Mouse (Mus musculus): ENCODE data around the gene Pdlim4. TPM values are rescaled to one million over a fixed set of nuclear protein-coding genes. Genes with fewer than 3 reads are reported as not detected.

Pdlim4 gene
- polyA plus RNA-seq, 1 experiment from 2014 or later: 16.4 TPM

DNA sequence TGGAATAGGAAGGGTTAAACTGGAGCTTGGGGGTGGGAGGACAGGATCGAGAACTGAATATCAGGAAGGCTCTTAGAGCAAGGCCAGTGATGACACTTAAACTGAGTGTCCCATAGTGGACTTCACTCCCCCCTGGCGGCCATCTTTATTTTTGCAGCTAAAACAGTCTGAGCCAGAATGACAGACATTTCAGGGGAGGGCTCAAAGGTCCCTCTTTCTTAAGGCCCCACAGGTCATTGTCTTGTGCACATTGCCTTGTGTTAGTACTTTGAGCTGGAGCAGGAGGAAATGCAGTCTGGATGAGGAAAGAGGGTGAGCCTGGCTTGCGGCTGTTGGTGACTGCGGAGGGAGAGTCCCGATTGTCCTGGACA lies 20.1 kb upstream of the Pdlim4 start:
- H3K4me2 ChIP-seq: no peak overlapping the region
- H3K4me1 ChIP-seq: no peaks in the 10 kb centered on the region
- H3K27me3 ChIP-seq: no peaks in the 10 kb centered on the region
- H3K9me3 ChIP-seq: no peaks in the 10 kb centered on the region
- H3K9ac ChIP-seq: no peak overlapping the region
- no peaks in the 10 kb centered on the region for H3K36me3 ChIP-seq
- 41% methylated on average over 5 of the region's 5 CpGs for WGBS
- H3K4me3 ChIP-seq: no peak overlapping the region
- no peak overlapping the region for H3K27ac ChIP-seq
- ATAC-seq (ENCODE audit: borderline replicate concordance, extremely low read depth, low FRiP score, low TSS enrichment): peak; percentile 27; the same call in 1 of the 2 replicates

DNA sequence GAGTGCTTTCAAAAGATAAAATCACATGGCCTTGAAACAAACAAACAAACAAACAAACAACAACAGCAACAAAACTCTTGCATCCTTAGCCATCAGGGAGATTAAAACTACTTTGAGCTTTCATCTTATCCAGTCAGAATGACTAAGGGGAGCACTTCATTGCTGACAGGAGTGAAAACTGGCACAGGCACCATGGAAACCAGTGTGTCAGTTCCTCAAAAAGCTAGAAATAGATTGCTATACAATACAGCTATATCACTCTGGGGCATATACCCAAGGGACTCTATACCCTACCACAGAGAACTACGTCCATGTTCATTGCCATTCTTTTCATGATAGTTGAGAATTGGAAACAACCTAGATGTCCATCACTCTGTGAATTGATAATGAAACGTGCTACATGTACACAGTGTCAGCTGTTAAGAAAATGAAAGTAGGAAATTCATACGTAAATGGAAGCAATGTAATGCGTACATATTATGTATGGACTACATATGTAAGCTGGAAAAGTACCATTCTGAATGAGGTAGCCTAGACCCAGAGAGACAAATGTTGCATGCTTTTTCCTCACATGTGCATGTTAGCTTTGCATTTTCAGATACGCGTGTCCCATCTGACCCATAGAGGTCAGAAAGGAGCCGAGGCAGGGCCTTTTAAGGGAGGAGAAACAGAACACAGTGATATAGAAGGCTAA lies 19.6 kb upstream of the Pdlim4 start:
- Histone ChIP-seq H3K4me3 (no peak overlapping the region), H3K4me1 (no peaks in the 10 kb centered on the region), H3K4me2 (no peak overlapping the region), H3K36me3 (no peaks in the 10 kb centered on the region), H3K27ac (no peak overlapping the region), H3K27me3 (no peaks in the 10 kb centered on the region), H3K9ac (no peak overlapping the region), H3K9me3 (no peaks in the 10 kb centered on the region)
- ATAC-seq (ENCODE audit: borderline replicate concordance, extremely low read depth, low FRiP score, low TSS enrichment): no peak
- 78% methylated on average over 7 of the region's 7 CpGs for WGBS

DNA sequence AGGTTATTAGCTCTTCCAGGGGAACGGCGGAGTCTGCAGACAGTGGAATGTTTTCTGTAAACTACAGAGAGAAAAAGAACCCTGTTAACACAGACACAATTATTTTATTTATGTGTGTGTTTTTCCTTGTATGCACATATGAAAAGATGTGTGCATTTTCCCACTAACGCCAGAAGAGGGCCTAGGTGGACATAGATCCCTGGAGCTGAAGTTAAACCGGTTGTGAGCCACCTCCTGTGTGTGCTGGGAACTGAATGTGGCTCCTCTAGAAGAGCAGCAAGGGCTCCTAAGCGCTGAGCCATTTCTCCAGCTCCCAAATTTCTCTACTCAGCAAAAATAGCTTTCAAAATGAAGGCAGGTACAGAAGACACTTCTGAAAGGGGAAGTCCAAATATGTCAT lies 17.0 kb upstream of the Pdlim4 start:
- Histone ChIP-seq H3K36me3 (no peaks in the 10 kb centered on the region), H3K27me3 (no peaks in the 10 kb centered on the region), H3K27ac (no peak overlapping the region), H3K4me2 (no peak overlapping the region), H3K9ac (no peak overlapping the region), H3K4me1 (no peaks in the 10 kb centered on the region), H3K9me3 (no peaks in the 10 kb centered on the region), H3K4me3 (no peak overlapping the region)
- no peak for ATAC-seq (ENCODE audit: borderline replicate concordance, extremely low read depth, low FRiP score, low TSS enrichment)
- 59% methylated on average over 5 of the region's 5 CpGs for WGBS

DNA sequence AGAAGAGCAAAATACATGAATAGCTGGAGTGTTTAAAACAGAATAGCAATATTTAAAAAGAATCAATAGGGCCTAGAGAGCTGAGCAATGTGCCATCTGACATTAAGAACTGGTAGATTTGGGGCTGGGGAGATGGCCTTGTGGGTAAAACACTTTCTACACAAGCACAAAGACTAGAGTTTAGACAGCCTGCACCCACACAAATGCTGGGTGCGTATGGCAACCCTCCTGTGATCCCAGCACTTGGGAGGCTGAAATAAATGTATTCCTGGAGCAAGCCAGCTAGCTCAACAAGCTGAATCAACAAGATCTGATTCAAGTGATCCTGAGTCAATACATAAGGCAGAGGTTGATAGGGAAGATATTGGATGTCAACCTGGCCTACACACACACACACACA lies 16.2 kb upstream of the Pdlim4 start:
- Histone ChIP-seq H3K27me3 (no peaks in the 10 kb centered on the region), H3K27ac (no peak overlapping the region), H3K9ac (no peak overlapping the region), H3K4me3 (no peak overlapping the region), H3K4me2 (no peak overlapping the region), H3K4me1 (no peaks in the 10 kb centered on the region), H3K36me3 (no peaks in the 10 kb centered on the region), H3K9me3 (no peaks in the 10 kb centered on the region)
- ATAC-seq (ENCODE audit: borderline replicate concordance, extremely low read depth, low FRiP score, low TSS enrichment): no peak
- WGBS: 79% methylated on average over 1 of the region's 1 CpGs

DNA sequence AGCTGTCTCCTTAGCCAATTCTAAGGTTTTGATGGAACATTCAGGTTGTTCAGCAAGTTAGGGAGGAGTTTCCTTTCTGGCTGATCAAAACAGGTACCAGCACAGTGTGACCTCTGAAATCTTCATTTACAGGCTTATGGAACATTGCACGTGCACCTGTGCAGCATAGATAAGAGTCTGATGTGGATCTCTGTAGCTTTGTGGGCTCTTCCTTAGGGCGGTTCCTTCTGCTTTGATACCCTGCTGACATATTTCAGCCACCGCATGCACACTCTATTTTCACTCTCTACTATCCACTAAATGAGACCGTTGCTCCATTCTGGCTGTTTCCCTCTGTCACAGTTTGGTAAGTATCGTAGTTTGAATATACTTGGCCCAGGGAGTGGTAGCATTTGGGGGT lies 13.9 kb upstream of the Pdlim4 start:
- WGBS: 87% methylated on average over 5 of the region's 5 CpGs
- Histone ChIP-seq H3K9me3 (no peaks in the 10 kb centered on the region), H3K27ac (no peak overlapping the region), H3K4me3 (no peak overlapping the region), H3K36me3 (no peaks in the 10 kb centered on the region), H3K4me2 (no peak overlapping the region), H3K4me1 (no peaks in the 10 kb centered on the region), H3K27me3 (no peaks in the 10 kb centered on the region), H3K9ac (no peak overlapping the region)
- no peak for ATAC-seq (ENCODE audit: borderline replicate concordance, extremely low read depth, low FRiP score, low TSS enrichment)

DNA sequence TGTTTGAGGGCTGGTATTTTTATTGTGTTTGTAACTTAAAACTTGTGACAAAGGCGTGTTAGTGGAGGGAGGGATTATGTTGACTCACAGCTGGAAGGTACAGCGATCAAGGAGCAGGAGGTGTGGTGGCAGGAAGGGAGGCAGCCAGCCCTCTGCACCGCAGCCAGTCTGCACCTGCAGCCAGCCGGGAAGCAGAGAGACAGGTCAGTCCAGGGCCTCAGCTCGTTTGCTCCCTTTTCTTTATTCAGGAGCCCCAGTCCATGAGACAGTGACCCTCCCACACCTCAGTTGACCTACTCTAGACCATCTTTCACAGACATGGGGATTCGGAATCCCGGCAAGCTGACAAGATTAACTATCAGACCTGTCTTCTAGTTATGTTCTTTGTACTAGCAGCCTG lies 11.6 kb upstream of the Pdlim4 start:
- 27% methylated on average over 7 of the region's 7 CpGs for WGBS
- H3K4me3 ChIP-seq: no peak overlapping the region
- H3K36me3 ChIP-seq: no peaks in the 10 kb centered on the region
- no peaks in the 10 kb centered on the region for H3K4me1 ChIP-seq
- ATAC-seq (ENCODE audit: borderline replicate concordance, extremely low read depth, low FRiP score, low TSS enrichment): no peak
- H3K4me2 ChIP-seq: no peak overlapping the region
- H3K9ac ChIP-seq: no peak overlapping the region
- H3K27ac ChIP-seq: no peak overlapping the region
- no peaks in the 10 kb centered on the region for H3K27me3 ChIP-seq
- no peaks in the 10 kb centered on the region for H3K9me3 ChIP-seq

DNA sequence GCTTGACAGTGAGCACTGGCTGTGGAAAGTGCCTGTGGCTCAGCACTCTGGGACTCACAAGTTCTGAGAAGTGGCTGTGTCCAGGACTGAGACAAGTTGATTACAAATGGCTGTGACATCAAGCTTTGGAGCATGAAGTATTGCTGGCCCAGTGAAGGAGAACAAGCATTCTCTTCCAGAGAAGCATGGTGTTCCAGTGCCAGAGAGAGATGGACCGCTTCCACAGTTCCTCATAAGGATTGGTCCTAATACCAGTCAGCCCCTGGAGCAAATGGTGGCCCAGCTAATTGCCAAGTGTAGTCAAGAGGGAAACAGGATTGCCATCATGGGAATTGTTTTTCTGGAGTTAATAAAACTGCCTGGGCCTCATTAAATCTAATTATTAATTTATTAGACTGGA lies 7.3 kb upstream of the Pdlim4 start:
- Histone ChIP-seq H3K9me3 (no peaks in the 10 kb centered on the region), H3K27me3 (no peaks in the 10 kb centered on the region), H3K4me3 (no peak overlapping the region), H3K4me1 (no peaks in the 10 kb centered on the region), H3K36me3 (no peaks in the 10 kb centered on the region), H3K27ac (no peak overlapping the region), H3K4me2 (no peak overlapping the region), H3K9ac (no peak overlapping the region)
- ATAC-seq (ENCODE audit: borderline replicate concordance, extremely low read depth, low FRiP score, low TSS enrichment): no peak
- 100% methylated on average over 1 of the region's 1 CpGs for WGBS

DNA sequence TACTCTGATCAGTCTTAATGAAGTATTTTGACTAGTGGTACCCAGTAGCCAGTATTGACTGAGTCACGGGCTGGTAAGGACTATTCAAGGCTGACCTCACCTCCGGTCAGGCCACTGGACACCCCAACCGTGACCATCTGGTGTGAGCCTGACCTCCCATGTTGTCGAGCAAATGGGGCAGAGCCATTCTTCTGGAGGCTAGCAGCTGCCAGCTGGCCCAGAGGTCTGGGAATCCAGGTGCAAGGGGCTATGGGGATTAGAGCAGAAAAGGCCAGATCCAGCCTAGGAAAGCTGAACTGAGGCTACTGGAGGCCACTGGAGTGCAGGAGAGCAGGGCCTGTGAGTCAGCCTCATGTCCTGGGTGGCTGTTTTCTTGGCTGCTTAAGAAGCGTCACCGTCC lies 6.5 kb upstream of the Pdlim4 start:
- WGBS: 73% methylated on average over 6 of the region's 6 CpGs
- Histone ChIP-seq H3K9me3 (no peaks in the 10 kb centered on the region), H3K36me3 (no peaks in the 10 kb centered on the region), H3K9ac (no peak overlapping the region), H3K27ac (no peak overlapping the region), H3K27me3 (peaks cover 5% of the 10 kb centered on the region), H3K4me3 (no peak overlapping the region), H3K4me1 (no peaks in the 10 kb centered on the region), H3K4me2 (no peak overlapping the region)
- ATAC-seq (ENCODE audit: borderline replicate concordance, extremely low read depth, low FRiP score, low TSS enrichment): no peak

DNA sequence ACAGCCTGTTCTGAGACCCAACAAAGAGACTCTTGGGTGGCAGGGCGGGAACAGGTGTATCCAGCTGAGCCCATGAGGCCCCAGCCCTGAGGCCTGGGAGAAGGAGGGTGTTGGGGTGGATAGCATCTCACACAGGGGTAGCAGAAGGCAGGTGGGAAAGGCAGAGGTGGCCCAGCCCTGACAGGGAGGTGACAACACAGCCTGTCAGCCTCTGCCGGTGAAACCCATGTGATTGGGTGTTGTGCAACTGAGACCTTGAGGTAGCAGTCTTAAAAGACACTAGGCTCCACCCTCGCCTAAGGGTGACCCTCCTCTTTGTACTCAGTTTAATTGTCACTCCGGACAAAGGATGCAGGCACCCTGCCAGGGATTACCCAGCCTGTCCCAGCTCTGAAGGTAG lies 4.5 kb upstream of the Pdlim4 start:
- 0 out of 2 replicates have a peak overlapping the region, but pooled peaks have one; percentile 8 for H3K27ac ChIP-seq
- no peaks in the 10 kb centered on the region for H3K36me3 ChIP-seq
- WGBS: 44% methylated on average over 4 of the region's 4 CpGs
- H3K27me3 ChIP-seq: peaks cover 25% of the 10 kb centered on the region
- no peak overlapping the region for H3K9ac ChIP-seq
- no peak for ATAC-seq (ENCODE audit: borderline replicate concordance, extremely low read depth, low FRiP score, low TSS enrichment)
- H3K4me3 ChIP-seq: no peak overlapping the region
- H3K9me3 ChIP-seq: no peaks in the 10 kb centered on the region
- H3K4me1 ChIP-seq: peaks cover 9% of the 10 kb centered on the region
- no peak overlapping the region for H3K4me2 ChIP-seq

DNA sequence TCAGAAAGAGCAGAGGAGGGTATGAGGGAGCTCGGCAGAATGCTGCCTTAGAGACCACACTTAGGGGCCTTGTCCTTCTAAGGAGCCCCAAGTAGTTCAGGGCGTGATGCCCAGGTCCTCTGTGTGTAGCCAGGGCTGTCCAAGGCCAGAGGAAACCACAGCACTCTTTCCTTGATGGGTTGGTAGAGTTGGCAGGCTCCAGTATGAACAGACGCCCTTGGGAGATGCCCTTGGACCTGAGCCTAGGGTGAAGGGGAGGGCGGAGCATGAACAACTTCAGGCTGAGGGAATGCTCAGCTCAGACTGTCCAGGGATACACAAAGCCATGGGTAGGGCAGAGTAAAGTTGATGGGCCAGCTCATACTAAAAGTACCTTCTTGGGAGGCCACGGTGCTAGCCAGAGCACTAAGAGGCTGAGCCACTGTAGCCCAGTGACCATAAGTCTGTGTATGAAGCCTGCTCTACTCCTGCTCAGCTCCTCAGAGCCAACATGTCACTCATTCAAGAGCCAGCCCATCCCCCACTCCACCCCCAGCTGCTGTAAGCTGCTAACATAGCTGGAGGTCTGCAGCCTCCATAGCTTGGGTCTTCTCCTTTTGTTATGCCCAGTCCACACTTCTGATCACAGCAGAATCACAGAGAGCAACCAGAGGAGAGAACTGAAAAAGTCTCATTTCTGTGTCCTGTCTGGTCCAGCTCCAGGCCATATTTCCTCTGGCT lies 3.1 kb upstream of the Pdlim4 start:
- H3K9ac ChIP-seq: no peak overlapping the region
- peaks cover 22% of the 10 kb centered on the region for H3K4me1 ChIP-seq
- H3K36me3 ChIP-seq: no peaks in the 10 kb centered on the region
- WGBS: 80% methylated on average over 5 of the region's 5 CpGs
- H3K4me3 ChIP-seq: no peak overlapping the region
- no peaks in the 10 kb centered on the region for H3K9me3 ChIP-seq
- peaks cover 35% of the 10 kb centered on the region for H3K27me3 ChIP-seq
- H3K4me2 ChIP-seq: no peak overlapping the region
- no peak overlapping the region for H3K27ac ChIP-seq
- no peak for ATAC-seq (ENCODE audit: borderline replicate concordance, extremely low read depth, low FRiP score, low TSS enrichment)

DNA sequence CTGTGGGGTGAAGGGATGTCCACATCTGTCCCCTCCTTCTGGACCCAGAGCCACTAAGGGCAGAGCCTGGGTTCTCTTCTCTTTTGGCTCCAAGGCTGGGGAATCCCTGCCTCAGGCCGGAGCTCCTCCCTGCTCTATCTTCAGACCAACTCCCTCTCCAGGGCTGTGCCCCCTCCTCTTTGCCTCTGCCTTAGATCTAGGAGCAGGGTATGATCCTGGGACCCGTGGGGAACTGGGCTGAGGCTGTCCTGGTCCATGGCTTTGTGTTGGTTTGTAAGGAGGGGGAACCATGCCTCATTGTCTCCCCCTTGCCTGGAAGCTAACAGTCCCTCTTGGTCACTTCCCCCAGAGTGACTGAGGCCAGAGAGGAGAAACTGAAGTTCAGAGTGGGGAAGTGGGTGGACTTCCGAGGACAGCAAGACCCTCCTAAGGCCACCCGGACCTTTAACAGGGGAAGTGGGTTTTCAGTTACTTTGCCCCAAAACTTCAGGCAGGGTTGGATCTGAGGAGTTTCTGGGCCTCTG lies 756 bp downstream of the Pdlim4 start:
- WGBS: 29% methylated on average over 4 of the region's 4 CpGs
- Histone ChIP-seq H3K36me3 (no peaks in the 10 kb centered on the region), H3K4me1 (peaks cover 29% of the 10 kb centered on the region), H3K9ac (peak overlapping the region; percentile 39; the same call in 1 of the 2 replicates), H3K4me3 (peak overlapping the region; percentile 52), H3K4me2 (peak overlapping the region; percentile 91), H3K9me3 (no peaks in the 10 kb centered on the region), H3K27me3 (peaks cover 36% of the 10 kb centered on the region), H3K27ac (no peak overlapping the region)
- no peak for ATAC-seq (ENCODE audit: borderline replicate concordance, extremely low read depth, low FRiP score, low TSS enrichment)

DNA sequence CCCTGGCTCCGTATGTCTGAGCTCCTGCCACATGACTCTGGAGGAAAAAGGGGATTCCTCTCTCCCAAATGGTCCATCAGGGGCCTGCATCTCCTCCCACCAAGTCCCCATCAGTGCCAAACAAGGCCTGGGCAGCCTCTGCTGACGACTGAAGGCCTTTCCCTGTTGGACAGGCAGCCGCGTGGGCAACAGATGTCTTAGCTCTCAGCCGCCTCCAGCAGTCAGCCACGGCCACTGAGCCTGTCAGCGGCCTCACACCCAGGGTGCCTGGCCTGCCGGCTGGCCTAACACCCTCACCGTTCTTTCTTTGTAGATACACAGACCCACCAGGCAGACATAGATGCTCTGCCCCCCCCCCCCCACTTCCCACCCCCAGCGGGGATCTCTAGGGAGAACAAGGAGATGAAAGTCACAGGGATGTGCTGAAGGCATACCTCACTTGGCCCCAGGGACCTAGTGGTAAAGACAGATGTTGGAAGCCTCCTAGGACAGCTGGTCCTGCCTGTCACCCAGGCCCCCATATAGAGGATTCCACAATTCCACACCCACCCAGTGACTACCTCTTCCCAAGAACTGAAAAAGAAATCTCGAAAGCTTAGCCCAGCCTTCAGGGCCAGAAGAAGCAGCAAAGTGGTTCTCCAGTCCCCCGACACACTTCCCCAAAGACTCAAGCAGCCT lies 1.4 kb downstream of the Pdlim4 start:
- 32% methylated on average over 12 of the region's 12 CpGs for WGBS
- H3K27ac ChIP-seq: no peak overlapping the region
- peak overlapping the region; percentile 52; the same call in 1 of the 2 replicates for H3K4me3 ChIP-seq
- H3K9ac ChIP-seq: no peak overlapping the region
- peaks cover 36% of the 10 kb centered on the region for H3K27me3 ChIP-seq
- no peaks in the 10 kb centered on the region for H3K36me3 ChIP-seq
- H3K4me1 ChIP-seq: peaks cover 35% of the 10 kb centered on the region
- ATAC-seq (ENCODE audit: borderline replicate concordance, extremely low read depth, low FRiP score, low TSS enrichment): peak; percentile 83
- no peaks in the 10 kb centered on the region for H3K9me3 ChIP-seq
- peak overlapping the region; percentile 91 for H3K4me2 ChIP-seq

Measured in lung, embryonic 15.5 days (tissue).